Comparison of ENCODE assay signal across 11 mouse cellular contexts in genomic region chr15:89296465-89296864, GRCm38 (mm10). TPM values are rescaled to one million over a fixed set of nuclear protein-coding genes. Genes with fewer than 3 reads are reported as not detected.
DNase-seq lines count a peak whose midpoint lies in the region; ATAC-seq lines count a peak whose summit lies in the region.
"Had no signal": no experiment of that assay in that cellular context is flagged by ENCODE, and none has a peak within 500 bp of the region (broad histone marks: within the 10 kb centered on the region; RNA-seq: fewer than 3 reads in every experiment).

No protein-coding gene starts in this region.

- 0 out of 2 replicates have a peak, but pooled peaks have one; percentile 10 for ATAC-seq in megakaryocyte-erythroid progenitor cell, adult 5-6 weeks (replicated peaks; ENCODE audit: low FRiP score, low TSS enrichment, poor library complexity, severe bottlenecking)
- no peak for ATAC-seq in hindbrain, embryonic 14.5 days (ENCODE audit: low FRiP score)
- ATAC-seq: activated CD4-positive, CD25-positive, alpha-beta regulatory T cell, adult 4 months had no signal

- H3K36me3 ChIP-seq in hindbrain, embryonic 14.5 days (replicated peaks; ENCODE audit: control insufficient read depth, insufficient read depth) = peaks cover 94% of the 10 kb centered on the region

- intact Hi-C loops in heart, postnatal 36 days (cut with DNase I) = no loop called here

- H3K4me3 ChIP-seq in hindbrain, embryonic 14.5 days (replicated peaks; ENCODE audit: low read length) = no peak overlapping the region

- WGBS in hindbrain, embryonic 14.5 days = 81% methylated on average over 1 of the region's 1 CpGs

- H3K4me1 ChIP-seq in hindbrain, embryonic 14.5 days (replicated peaks; ENCODE audit: control insufficient read depth, insufficient read depth, low read length) = no peaks in the 10 kb centered on the region

- no peak overlapping the region for H3K4me2 ChIP-seq in hindbrain, embryonic 14.5 days (replicated peaks)

- H3K9me3 ChIP-seq in hindbrain, embryonic 14.5 days (ENCODE audit: control insufficient read depth, low read length) = no peaks in the 10 kb centered on the region

- H3K27ac ChIP-seq in hindbrain, embryonic 14.5 days = no peak overlapping the region
- H3K27ac ChIP-seq: macrophage had no signal

- no peaks in the 10 kb centered on the region for H3K27me3 ChIP-seq in hindbrain, embryonic 14.5 days (ENCODE audit: control insufficient read depth, insufficient read depth, low read length)

- no peak overlapping the region for H3K9ac ChIP-seq in hindbrain, embryonic 14.5 days

- peak; percentile 26 to 27 for DNase-seq in kidney, postnatal 36 days
- DNase-seq in kidney, adult 18-20 months = no peak
- peak; percentile 67 for DNase-seq in gastrocnemius, adult 18-20 months (ENCODE audit: low spot score)
- peak; percentile 28 to 42 for DNase-seq in heart, postnatal 36 days
- DNase-seq in hindbrain, embryonic 14.5 days (ENCODE audit: low spot score) = no peak
- no peak for DNase-seq in layer of hippocampus, postnatal 36 days
- DNase-seq: cerebellum, adult 18-20 months had no signal

RNA-seq across cellular contexts. Expression of gene Sbf1, which starts 18.6 kb away (rescaled TPM):
- 10 to 100 TPM; 59.4 to 61.0 TPM for total RNA-seq in gastrocnemius, adult 18-20 months (2021)
- 10 to 100 TPM; 65.7 to 75.5 TPM for total RNA-seq in heart, postnatal 36 days (2021)
- 161 and 193 TPM in 2 replicates for total RNA-seq in megakaryocyte-erythroid progenitor cell, adult 5-6 weeks (2014; fragmentation: Nextera tagmentation)
- 34.6 and 83.9 TPM in 2 replicates for total RNA-seq in megakaryocyte-erythroid progenitor cell, adult 5-6 weeks (2017)
- 99.8 and 105 TPM in 2 replicates for polyA plus RNA-seq in hindbrain, embryonic 14.5 days (2014; fragmentation: Nextera tagmentation; extraction: Ambion mirVana)
- 100 to 1,000 TPM; 330 to 340 TPM for total RNA-seq in layer of hippocampus, postnatal 36 days (2021)

RNA-seq across cellular contexts. Expression of gene Adm2, which starts 26.1 kb away (rescaled TPM):
- total RNA-seq in gastrocnemius, adult 18-20 months (2021) = not detected
- not detected for total RNA-seq in heart, postnatal 36 days (2021)
- total RNA-seq in megakaryocyte-erythroid progenitor cell, adult 5-6 weeks (2014; fragmentation: Nextera tagmentation) = not detected in 2 replicates
- not detected in 2 replicates for total RNA-seq in megakaryocyte-erythroid progenitor cell, adult 5-6 weeks (2017)
- polyA plus RNA-seq in hindbrain, embryonic 14.5 days (2014; fragmentation: Nextera tagmentation; extraction: Ambion mirVana) = not detected in 2 replicates
- not detected for total RNA-seq in layer of hippocampus, postnatal 36 days (2021)
- total RNA-seq: left cerebral cortex, postnatal 25 days had no signal
- polyA plus RNA-seq: activated CD4-positive, CD25-positive, alpha-beta regulatory T cell, adult 4 months; macrophage had no signal

RNA-seq across cellular contexts. Expression of gene Miox, which starts 37.7 kb away (rescaled TPM):
- total RNA-seq in gastrocnemius, adult 18-20 months (2021) = under 1 TPM in 1 of 2 experiments, not detected in 1; 0.48 TPM
- not detected for total RNA-seq in heart, postnatal 36 days (2021)
- not detected in 2 replicates for total RNA-seq in megakaryocyte-erythroid progenitor cell, adult 5-6 weeks (2014; fragmentation: Nextera tagmentation)
- total RNA-seq in megakaryocyte-erythroid progenitor cell, adult 5-6 weeks (2017) = not detected in 2 replicates
- not detected in 2 replicates for polyA plus RNA-seq in hindbrain, embryonic 14.5 days (2014; fragmentation: Nextera tagmentation; extraction: Ambion mirVana)
- total RNA-seq in layer of hippocampus, postnatal 36 days (2021) = not detected
- total RNA-seq: left cerebral cortex, postnatal 25 days had no signal
- polyA plus RNA-seq: activated CD4-positive, CD25-positive, alpha-beta regulatory T cell, adult 4 months; macrophage had no signal

RNA-seq across cellular contexts. Expression of gene Lmf2, which starts 59.0 kb away (rescaled TPM):
- 10 to 100 TPM; 11.4 to 12.5 TPM for total RNA-seq in gastrocnemius, adult 18-20 months (2021)
- total RNA-seq in heart, postnatal 36 days (2021) = 10 to 100 TPM; 29.0 to 33.2 TPM
- 30.5 and 38.1 TPM in 2 replicates for total RNA-seq in megakaryocyte-erythroid progenitor cell, adult 5-6 weeks (2014; fragmentation: Nextera tagmentation)
- 6.5 and 8.2 TPM in 2 replicates for total RNA-seq in megakaryocyte-erythroid progenitor cell, adult 5-6 weeks (2017)
- 24.2 and 24.6 TPM in 2 replicates for polyA plus RNA-seq in hindbrain, embryonic 14.5 days (2014; fragmentation: Nextera tagmentation; extraction: Ambion mirVana)
- total RNA-seq in layer of hippocampus, postnatal 36 days (2021) = 10 to 100 TPM; 19.7 to 21.4 TPM

RNA-seq across cellular contexts. Expression of gene Ncaph2, which starts 59.1 kb away (rescaled TPM):
- 10 to 100 TPM; 39.2 to 46.1 TPM for total RNA-seq in gastrocnemius, adult 18-20 months (2021)
- 10 to 100 TPM; 50.4 to 58.6 TPM for total RNA-seq in heart, postnatal 36 days (2021)
- total RNA-seq in megakaryocyte-erythroid progenitor cell, adult 5-6 weeks (2014; fragmentation: Nextera tagmentation) = 144 and 155 TPM in 2 replicates
- total RNA-seq in megakaryocyte-erythroid progenitor cell, adult 5-6 weeks (2017) = 88.3 and 91.2 TPM in 2 replicates
- 94.7 and 112 TPM in 2 replicates for polyA plus RNA-seq in hindbrain, embryonic 14.5 days (2014; fragmentation: Nextera tagmentation; extraction: Ambion mirVana)
- 10 to 100 TPM; 87.0 to 95.3 TPM for total RNA-seq in layer of hippocampus, postnatal 36 days (2021)

Comparison
In these comparisons a context has a peak if more than half of its experiments do, and no peak if none do; other contexts are left out.
1. DNase-seq: peak in kidney, postnatal 36 days (2 of 2), gastrocnemius, adult 18-20 months (single experiment) and heart, postnatal 36 days (2 of 2); none in kidney, adult 18-20 months (single experiment), hindbrain, embryonic 14.5 days (single experiment) and layer of hippocampus, postnatal 36 days (0 of 2).